Mouse (Mus musculus) retina, adult 2 months (tissue): ENCODE data around the gene Nrxn1.
"Not testable (repeated sequence)": the region's sequence is repeated elsewhere in the genome, so short reads cannot be mapped to it uniquely, and the experiment has no call there.

Source experiments
- DNase-seq: peaks from one replicate; pipeline ENCODE4 v3.0.0-alpha.2; 2012; ENCODE audit warnings: low read depth, low spot score

Nrxn1 gene

GRCm38 (mm10) chr17:90272225-90272624, 820.6 kb downstream of the Nrxn1 start:
- DNase-seq, result no peak

GRCm38 (mm10) chr17:90271165-90271564, 821.7 kb downstream of the Nrxn1 start:
- DNase-seq, result no peak

- DNase-seq, result no peak
Observed at GRCm38 (mm10) chr17:90269143-90269542, 823.7 kb downstream of the Nrxn1 start.

GRCm38 (mm10) chr17:90253451-90254131, 839.3 kb downstream of the Nrxn1 start:
- DNase-seq, result no peak

DNA sequence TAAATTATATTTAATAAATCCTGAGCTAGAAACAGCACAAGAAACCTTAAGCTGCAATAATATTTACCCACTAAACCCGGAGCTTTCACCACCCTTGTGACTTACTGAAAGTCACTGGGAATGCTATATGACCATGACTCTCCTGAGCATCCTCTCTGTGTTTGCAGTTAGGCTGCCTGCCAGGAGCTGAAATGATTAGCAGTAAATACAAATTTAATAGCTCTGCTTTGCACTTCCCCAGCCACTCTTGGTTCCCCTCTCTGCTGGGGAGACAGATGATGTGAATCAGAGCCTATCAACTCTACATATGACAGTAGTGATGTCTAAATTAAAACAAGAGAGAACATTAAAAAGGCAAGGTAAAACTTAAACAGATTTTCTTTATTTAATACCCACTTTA, 840.7 kb downstream of the Nrxn1 start:
- DNase-seq, result no peak

GRCm38 (mm10) chr17:90247071-90247849, 845.6 kb downstream of the Nrxn1 start:
- no peak for DNase-seq

GRCm38 (mm10) chr17:90244339-90244738, 848.5 kb downstream of the Nrxn1 start:
- DNase-seq, result no peak

- DNase-seq, result no peak
Observed at GRCm38 (mm10) chr17:90238964-90239363, 853.9 kb downstream of the Nrxn1 start.

DNA sequence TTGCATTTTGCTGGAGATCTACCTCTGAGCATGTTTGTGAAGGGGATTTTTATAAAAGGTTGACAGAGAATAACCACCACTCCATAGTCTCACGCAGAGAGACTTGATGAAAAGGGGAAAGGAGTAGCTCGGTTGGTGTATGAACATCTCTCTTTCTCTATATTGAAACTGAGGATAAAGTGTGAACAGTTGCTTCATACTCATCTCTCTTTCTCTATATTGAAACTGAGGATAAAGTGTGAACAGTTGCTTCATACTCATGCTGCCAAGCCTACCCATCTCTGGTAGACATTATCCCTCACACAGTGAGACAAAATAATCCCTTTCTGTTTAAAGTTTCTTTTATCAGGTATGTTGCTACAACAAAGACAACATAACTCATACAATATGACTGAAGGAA, 854.4 kb downstream of the Nrxn1 start:
- no peak for DNase-seq

GRCm38 (mm10) chr17:90235674-90236073, 857.2 kb downstream of the Nrxn1 start:
- DNase-seq, result not testable (repeated sequence)

GRCm38 (mm10) chr17:90234806-90235205, 858.1 kb downstream of the Nrxn1 start:
- DNase-seq, result no peak

DNA sequence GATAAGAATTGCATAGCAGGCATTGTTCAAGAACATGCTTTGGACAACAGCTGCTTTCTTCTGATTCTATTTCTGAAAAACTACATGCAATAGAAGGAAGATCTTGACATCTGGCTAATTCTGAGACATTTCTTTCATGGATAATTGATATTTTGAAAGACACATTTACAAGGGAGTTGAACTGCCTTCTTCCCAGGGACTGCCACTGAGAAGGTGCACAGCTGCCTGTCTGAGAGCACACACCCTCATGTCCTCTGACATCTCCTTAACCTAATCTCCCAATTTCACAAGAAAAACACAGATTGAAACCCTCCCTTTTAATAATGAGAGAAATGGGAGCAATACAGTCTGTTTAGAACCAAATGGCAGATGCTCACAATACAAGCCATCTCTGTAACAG, 884.3 kb downstream of the Nrxn1 start:
- DNase-seq, result no peak

GRCm38 (mm10) chr17:90207617-90208016, 885.3 kb downstream of the Nrxn1 start:
- DNase-seq, result no peak

DNA sequence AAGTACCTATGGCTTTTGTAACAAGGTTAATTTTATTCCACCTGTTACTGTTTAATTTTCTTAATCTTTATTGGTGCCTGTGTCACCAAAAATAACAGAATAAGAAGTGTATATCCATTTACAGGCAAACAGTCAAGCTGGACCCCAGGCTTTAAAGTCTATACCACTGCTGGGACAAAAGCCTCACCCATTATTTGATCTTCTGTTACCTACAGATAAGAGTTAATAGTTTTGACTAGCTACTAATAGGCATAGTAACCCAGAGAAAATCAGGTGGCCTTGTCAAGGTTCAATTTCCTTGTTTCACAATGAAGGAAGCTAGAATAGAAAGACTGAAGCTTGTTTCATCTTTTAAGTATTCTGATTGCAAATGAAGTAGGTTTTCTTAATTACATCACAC, 888.9 kb downstream of the Nrxn1 start:
- no peak for DNase-seq

DNA sequence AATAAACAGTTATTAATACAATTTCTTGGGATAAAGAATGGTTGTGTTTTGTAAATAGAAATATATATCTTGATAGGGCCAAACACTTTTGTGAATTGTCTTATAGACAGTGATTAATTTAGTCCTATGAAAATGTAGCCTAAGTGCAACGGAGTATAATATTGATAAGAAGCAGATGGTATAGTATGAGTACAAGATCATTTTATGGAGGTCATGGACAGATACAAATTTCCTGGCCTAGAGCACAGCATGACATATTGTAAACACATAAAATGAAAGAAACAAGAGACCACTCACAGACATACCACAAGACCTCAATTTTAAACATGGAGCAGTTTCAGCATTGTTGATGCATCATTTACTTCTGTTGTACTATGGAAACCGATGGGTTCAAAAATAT, 890.1 kb downstream of the Nrxn1 start:
- no peak for DNase-seq

DNA sequence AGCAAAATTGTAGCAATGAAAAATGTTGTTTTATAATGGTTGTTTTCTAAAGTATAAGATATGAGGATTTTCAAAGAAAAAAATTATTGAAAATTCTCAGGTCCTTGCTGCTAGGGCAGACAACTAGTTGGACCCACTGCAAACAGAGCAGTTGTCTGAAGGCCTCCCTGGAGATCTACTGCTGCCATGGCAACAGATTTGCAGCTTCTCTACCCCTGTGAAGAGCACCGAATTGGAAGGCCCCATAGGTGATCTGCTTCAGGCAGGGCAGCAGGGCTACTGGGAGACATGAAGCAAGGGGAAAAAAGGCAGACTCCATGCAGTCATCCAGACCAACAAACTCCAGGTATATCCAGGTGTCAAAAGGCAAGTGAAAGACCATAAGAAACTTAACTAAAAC, 896.1 kb downstream of the Nrxn1 start:
- no peak for DNase-seq

- no peak for DNase-seq
Observed at GRCm38 (mm10) chr17:90141602-90142001, 951.3 kb downstream of the Nrxn1 start.

DNA sequence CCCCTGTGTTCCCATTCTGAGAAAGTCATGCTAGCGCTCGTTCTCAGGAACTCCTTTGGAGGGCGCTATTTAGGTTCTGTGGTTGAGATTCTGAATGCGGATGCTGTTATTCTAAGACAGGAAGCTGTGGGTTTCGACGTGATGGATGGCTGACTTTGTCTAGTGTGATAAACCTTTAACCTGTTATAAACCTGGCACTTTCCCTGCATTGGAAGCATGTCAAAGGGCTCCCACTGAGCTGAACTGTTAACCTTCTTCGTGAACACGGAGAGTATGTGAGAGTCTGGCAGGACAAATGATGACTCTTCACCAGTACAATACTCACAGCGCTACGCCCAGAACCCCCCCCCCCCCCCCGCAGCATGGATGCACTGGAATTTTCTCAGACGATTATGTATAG, 962.0 kb downstream of the Nrxn1 start:
- no peak for DNase-seq

DNA sequence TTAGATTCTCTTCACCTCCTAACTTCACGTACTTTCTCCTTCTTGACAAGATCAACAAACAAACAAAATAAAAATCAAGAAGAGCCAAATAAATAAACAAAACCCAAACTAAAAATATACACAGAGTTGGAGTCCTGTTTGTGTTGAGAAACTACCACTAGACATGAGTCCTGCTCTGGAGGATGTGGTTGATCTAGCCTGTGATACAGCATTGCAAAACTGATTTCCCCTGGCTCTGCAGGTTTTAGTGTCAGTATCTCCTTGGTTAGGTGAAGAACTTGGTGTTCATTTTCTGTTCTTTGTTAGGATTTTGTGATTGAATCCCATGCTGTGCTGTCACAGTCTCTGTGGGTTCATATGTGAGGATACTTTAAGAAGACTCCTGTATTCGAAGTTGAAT, 963.7 kb downstream of the Nrxn1 start:
- no peak for DNase-seq

DNA sequence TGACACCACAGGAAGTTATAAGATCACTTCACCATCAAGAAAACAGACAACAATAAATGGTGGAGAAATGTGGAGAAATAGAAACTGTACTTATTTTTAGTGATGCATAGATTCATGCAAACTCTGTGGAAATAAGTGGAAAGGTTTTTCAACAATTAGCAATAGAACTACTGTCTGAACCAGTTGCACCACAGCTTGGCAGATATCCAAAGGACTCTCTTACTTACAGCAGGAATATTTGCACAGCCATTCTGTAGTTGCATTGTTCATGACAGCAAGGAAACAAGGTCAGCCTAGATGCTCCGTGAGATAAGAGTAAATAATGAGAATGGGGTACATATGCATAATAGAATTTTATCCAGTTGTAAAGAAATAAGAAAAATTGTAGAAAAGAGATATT, 965.3 kb downstream of the Nrxn1 start:
- DNase-seq, result no peak

GRCm38 (mm10) chr17:90122796-90123481, 969.9 kb downstream of the Nrxn1 start:
- no peak for DNase-seq

- DNase-seq, result no peak
Observed at GRCm38 (mm10) chr17:90116241-90116640, 976.6 kb downstream of the Nrxn1 start.

DNA sequence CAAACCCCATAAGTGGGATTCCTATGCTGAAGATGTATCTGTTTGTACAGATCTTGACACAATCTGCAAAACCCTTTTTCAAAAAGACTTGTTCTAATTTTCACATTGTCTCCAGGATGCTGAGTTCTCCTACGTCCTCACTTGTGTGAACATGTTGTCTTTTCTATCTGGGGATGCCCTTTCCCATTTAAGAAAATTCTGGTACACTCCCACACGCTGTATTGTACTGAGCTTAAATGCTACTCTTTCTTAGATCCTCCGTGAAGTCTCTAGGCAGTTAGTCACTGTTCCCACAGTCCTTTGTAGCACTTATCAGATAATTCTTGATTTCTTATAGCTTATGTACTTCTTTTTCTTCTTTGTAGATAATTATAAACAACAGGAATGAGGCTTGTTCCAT, 997.9 kb downstream of the Nrxn1 start:
- no peak for DNase-seq
